Mouse (Mus musculus) liver, embryonic 11.5 days (tissue): Measurements from ENCODE around the gene Tescl. TPM values are rescaled to one million over a fixed set of nuclear protein-coding genes. Genes with fewer than 3 reads are reported as not detected.

Experiments used
- ATAC-seq: fragments of 200-750 bp; cut with Nextera tagmentation; replicated peaks from 2 replicates; pipeline ENCODE4 v1.8.0; 2017; ENCODE audit warnings: moderate number of reproducible peaks, mild to moderate bottlenecking, moderate TSS enrichment, moderate library complexity; ENCODE audit not compliant: low FRiP score
- DNase-seq: peaks from one replicate; pipeline ENCODE4 v3.0.0-alpha.2; 2017; ENCODE audit warnings: low spot score
- H3K27ac ChIP-seq: fragments of 300-500 bp; sonication (generic); 2 replicates; pipeline ENCODE4 v1.5.1; 2014; ENCODE audit warnings: mild to moderate bottlenecking, low read depth, low read length, control low read depth
- H3K27me3 ChIP-seq: fragments of 300-500 bp; sonication (generic); replicated peaks from 2 replicates; pipeline ENCODE4 v1.6.1; 2014; ENCODE audit warnings: low read length, mixed read lengths; ENCODE audit not compliant: control insufficient read depth, insufficient read depth
- H3K36me3 ChIP-seq: fragments of 300-500 bp; sonication (generic); 2 replicates; pipeline ENCODE4 v1.6.1; 2014; ENCODE audit warnings: mild to moderate bottlenecking, low read length, moderate library complexity, mixed read lengths; ENCODE audit not compliant: control insufficient read depth, insufficient read depth
- H3K4me1 ChIP-seq: fragments of 300-500 bp; sonication (generic); replicated peaks from 2 replicates; pipeline ENCODE4 v1.6.1; 2014; ENCODE audit warnings: low read length, mixed read lengths; ENCODE audit not compliant: control insufficient read depth, insufficient read depth
- H3K4me2 ChIP-seq: fragments of 300-500 bp; sonication (generic); 2 replicates; pipeline ENCODE4 v1.6.1; 2014; ENCODE audit warnings: mild to moderate bottlenecking, control low read depth, moderate library complexity
- H3K4me3 ChIP-seq: fragments of 300-500 bp; sonication (generic); 2 replicates; pipeline ENCODE4 v1.5.1; 2014; ENCODE audit warnings: low read depth, low read length, control low read depth
- H3K9ac ChIP-seq: fragments of 300-500 bp; sonication (generic); 2 replicates; pipeline ENCODE4 v1.6.1; 2014; ENCODE audit warnings: low read depth, low read length, control low read depth
- H3K9me3 ChIP-seq: fragments of 300-500 bp; sonication (generic); 2 replicates; pipeline ENCODE4 v1.6.1; 2016; ENCODE audit warnings: low read length, inconsistent platforms, mixed read lengths; ENCODE audit not compliant: control insufficient read depth
- WGBS: fragments of 180-500 bp; shearing (Covaris S2); extraction: QIAGEN DNeasy Blood & Tissue Kit; methylation state at CpG from one replicate; pipeline ENCODE4 v1.1.7; 2014; 5-methylcytosine and 5-hydroxymethylcytosine counted together
- polyA plus RNA-seq: library from polyadenylated mRNA; unstranded; fragments of >200 nt; fragmentation: Nextera tagmentation; extraction: Ambion mirVana; gene quantifications from 2 replicates; pipeline ENCODE4 v1.2.1, GENCODE M21; 2014

Gene Tescl
- polyA plus RNA-seq, 1 experiment from 2014 or later, result not detected

DNA sequence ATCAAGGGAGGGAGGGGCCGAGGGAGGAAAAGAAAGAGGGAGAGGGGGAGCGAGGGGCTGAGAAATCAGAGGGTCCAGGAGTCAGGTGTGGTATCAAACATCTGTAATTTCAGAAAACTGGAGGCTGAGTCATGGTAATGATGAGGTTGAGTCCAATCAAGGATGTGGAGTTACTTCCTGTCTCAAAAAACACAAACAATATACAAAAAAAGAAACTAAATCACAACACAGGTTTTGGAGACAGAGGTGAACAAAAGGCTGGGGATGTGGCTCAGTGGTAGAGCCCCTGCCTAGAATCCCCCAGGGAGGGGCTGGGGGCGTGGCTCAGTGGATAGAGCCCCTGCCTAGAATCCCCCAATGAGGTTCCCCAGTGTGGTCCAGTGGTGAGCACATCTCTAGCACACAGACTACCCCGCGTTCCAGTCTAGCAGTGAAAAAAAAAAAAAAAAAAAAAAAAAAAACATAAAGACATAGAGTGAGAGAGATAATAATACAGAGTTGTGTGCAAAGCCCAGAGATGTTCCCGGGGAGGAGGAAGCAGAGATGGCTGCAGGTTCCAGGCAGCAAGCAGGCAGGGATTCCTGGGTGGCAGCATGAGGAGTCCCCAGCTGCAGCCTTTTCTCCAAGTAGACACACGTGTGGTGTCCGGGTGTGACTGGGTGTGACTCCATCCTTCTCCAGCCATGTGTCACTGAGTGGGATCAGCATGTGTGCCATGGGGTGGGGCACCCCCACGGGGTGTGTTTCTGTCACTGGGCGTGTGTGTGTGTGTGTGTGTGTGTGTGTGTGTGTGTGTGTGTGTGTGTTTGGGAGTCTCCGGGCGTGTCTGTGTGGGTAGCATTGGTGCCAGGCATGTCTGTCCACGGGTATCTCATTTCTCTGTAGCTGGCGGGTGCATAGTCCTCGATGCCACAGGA lies 33.2 kb upstream of the Tescl start:
- DNase-seq (no peak), ATAC-seq (no peak)
- Histone ChIP-seq H3K9me3 (no peaks in the 10 kb centered on the region), H3K9ac (no peak overlapping the region), H3K27me3 (no peaks in the 10 kb centered on the region), H3K27ac (no peak overlapping the region), H3K4me2 (no peak overlapping the region), H3K4me1 (peaks cover 3% of the 10 kb centered on the region), H3K36me3 (no peaks in the 10 kb centered on the region), H3K4me3 (no peak overlapping the region)
- 73% methylated on average over 15 of the region's 15 CpGs for WGBS

GRCm38 (mm10) chr7:24365258-24366014 lies 31.7 kb upstream of the Tescl start:
- DNase-seq (no peak), ATAC-seq (no peak)
- H3K9me3 ChIP-seq, result 0 out of 2 replicates have a peak, but pooled peaks cover 3% of the 10 kb centered on the region
- peak overlapping the region; percentile 53; the same call in 1 of the 2 replicates for H3K9ac ChIP-seq
- H3K27me3 ChIP-seq, result no peaks in the 10 kb centered on the region
- no peak overlapping the region for H3K4me2 ChIP-seq
- peaks cover 3% of the 10 kb centered on the region for H3K4me1 ChIP-seq
- H3K4me3 ChIP-seq, result no peak overlapping the region
- 70% methylated on average over 5 of the region's 5 CpGs for WGBS
- H3K27ac ChIP-seq, result no peak overlapping the region
- no peaks in the 10 kb centered on the region for H3K36me3 ChIP-seq

DNA sequence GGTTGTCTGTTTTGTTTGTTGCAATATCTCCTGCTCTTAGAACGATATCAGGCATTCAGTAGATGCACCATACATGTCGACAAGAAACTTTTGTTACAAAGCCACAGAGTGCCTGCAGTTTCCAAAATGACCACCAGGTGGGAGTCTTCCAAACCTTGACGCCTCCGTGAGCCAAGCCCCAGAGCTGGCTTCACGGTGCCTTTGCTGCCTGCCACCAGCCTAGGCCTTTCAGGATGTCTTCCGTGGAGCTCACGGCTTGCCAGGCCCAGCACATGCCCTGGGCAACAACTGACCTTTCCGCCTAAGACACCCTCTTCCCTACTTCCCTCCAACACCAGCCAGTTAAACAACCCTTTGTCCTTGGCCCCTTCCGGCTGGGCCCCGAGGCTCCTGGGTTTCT lies 31.1 kb upstream of the Tescl start:
- Histone ChIP-seq H3K4me3 (no peak overlapping the region), H3K36me3 (no peaks in the 10 kb centered on the region), H3K4me2 (peak overlapping the region; percentile 14; the same call in 1 of the 2 replicates), H3K27me3 (no peaks in the 10 kb centered on the region), H3K9me3 (0 out of 2 replicates have a peak, but pooled peaks cover 3% of the 10 kb centered on the region), H3K4me1 (peaks cover 3% of the 10 kb centered on the region), H3K27ac (no peak overlapping the region), H3K9ac (peak overlapping the region; percentile 53; the same call in 1 of the 2 replicates)
- ATAC-seq (peak; percentile 65), DNase-seq (no peak)
- WGBS, result 22% methylated on average over 10 of the region's 10 CpGs

DNA sequence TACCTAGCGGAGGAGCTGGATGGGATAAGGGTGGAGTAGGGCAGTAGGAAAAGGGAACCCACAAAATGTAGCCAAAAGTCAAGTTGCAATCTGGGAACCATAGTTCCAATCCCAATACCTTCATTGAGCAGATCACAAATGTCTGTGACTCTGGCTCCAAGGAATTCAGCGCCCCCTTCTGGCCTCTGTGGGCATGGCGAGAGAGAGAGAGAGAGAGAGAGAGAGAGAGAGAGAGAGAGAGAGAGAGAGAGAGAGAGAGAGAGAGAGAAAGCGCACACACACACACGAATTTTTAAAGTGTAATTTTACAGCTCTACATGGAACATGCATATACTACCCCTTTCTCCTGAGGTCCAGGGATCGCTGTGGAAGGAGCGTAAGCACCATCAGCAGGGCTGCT lies 29.5 kb upstream of the Tescl start:
- no peaks in the 10 kb centered on the region for H3K36me3 ChIP-seq
- no peak overlapping the region for H3K9ac ChIP-seq
- DNase-seq, result no peak
- no peak for ATAC-seq
- H3K4me1 ChIP-seq, result peaks cover 3% of the 10 kb centered on the region
- no peak overlapping the region for H3K4me3 ChIP-seq
- no peaks in the 10 kb centered on the region for H3K27me3 ChIP-seq
- 0 out of 2 replicates have a peak overlapping the region, but pooled peaks have one; percentile 14 for H3K4me2 ChIP-seq
- H3K27ac ChIP-seq, result no peak overlapping the region
- H3K9me3 ChIP-seq, result 0 out of 2 replicates have a peak, but pooled peaks cover 3% of the 10 kb centered on the region
- 25% methylated on average over 6 of the region's 7 CpGs for WGBS

- DNase-seq (no peak), ATAC-seq (no peak)
- H3K27ac ChIP-seq, result no peak overlapping the region
- H3K9me3 ChIP-seq, result peaks cover 8% of the 10 kb centered on the region; the same call in 1 of the 2 replicates
- 61% methylated on average over 4 of the region's 4 CpGs for WGBS
- H3K27me3 ChIP-seq, result no peaks in the 10 kb centered on the region
- no peaks in the 10 kb centered on the region for H3K36me3 ChIP-seq
- peaks cover 3% of the 10 kb centered on the region; the same call in 1 of the 2 replicates for H3K4me1 ChIP-seq
- H3K4me3 ChIP-seq, result no peak overlapping the region
- no peak overlapping the region for H3K4me2 ChIP-seq
- no peak overlapping the region for H3K9ac ChIP-seq
Observed at GRCm38 (mm10) chr7:24361001-24361400, 27.3 kb upstream of the Tescl start.

DNA sequence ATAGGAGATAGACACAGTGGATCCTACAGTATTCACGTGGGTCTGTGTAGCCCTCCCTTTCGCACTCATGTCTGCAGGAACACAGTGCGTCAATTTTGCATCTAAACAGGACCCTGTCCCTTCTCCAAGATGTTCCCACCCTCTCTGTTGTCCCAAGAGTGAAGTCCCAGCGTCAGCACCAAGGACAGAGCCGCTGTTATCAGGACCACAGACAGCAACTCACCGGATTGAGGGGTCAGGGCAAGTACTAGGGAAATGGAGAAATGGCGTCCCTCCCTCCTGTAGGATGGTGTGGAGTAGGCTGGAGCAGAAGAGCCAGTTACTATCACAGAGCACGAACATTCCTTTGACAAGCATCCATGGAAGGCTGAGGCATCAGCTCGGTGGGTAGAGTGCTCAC lies 25.5 kb upstream of the Tescl start:
- no peak overlapping the region for H3K9ac ChIP-seq
- no peaks in the 10 kb centered on the region for H3K36me3 ChIP-seq
- H3K27me3 ChIP-seq, result 0 out of 2 replicates have a peak, but pooled peaks cover 3% of the 10 kb centered on the region
- no peak overlapping the region for H3K27ac ChIP-seq
- no peak for DNase-seq
- no peaks in the 10 kb centered on the region for H3K4me1 ChIP-seq
- H3K9me3 ChIP-seq, result peaks cover 8% of the 10 kb centered on the region; the same call in 1 of the 2 replicates
- no peak overlapping the region for H3K4me3 ChIP-seq
- 19% methylated on average over 9 of the region's 9 CpGs for WGBS
- H3K4me2 ChIP-seq, result no peak overlapping the region
- no peak for ATAC-seq

DNA sequence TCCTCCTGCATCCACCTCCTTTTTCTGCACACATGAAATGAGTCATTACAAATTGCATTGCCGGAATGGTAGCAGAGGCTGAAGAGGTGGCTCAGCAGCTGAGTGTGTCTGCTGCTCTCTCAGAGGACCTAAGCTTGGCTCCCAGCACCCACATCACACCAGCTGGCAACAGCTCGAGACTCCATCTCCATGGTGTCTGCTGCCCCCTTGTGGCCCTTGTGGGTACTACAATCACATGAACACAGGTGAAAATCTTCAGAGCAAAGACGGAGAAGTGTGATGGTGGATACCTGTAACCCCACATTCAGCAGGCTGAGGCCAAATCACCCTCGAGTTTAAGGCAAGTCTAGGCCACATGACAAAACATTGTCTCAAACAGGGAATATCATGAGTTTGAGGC lies 24.2 kb upstream of the Tescl start:
- Histone ChIP-seq H3K4me3 (no peak overlapping the region), H3K27me3 (0 out of 2 replicates have a peak, but pooled peaks cover 3% of the 10 kb centered on the region), H3K9ac (no peak overlapping the region), H3K4me1 (no peaks in the 10 kb centered on the region), H3K36me3 (no peaks in the 10 kb centered on the region), H3K4me2 (no peak overlapping the region), H3K27ac (no peak overlapping the region), H3K9me3 (peaks cover 8% of the 10 kb centered on the region; the same call in 1 of the 2 replicates)
- DNase-seq, result no peak
- WGBS, result 41% methylated on average over 4 of the region's 4 CpGs
- ATAC-seq, result no peak

DNA sequence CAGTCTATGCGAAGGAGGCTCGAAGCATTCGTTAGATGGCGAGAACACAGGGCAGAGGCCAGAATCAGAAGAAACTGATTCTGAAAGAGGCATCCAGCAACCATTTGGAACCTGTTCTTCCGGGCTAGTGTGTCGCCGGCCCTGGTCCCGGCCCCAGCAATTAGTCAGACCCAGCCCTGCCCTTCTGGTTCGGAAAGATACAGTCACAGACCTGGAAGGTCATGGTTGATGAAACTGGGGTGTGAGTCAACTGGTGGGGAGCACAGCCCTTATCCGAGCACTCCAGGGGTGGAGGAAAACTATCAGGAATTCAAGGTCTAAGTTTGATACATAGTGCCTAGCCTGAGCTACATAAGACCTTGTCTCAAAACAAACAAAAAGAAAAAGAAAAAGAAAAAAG lies 22.3 kb upstream of the Tescl start:
- H3K4me1 ChIP-seq, result no peaks in the 10 kb centered on the region
- H3K4me2 ChIP-seq, result no peak overlapping the region
- no peak overlapping the region for H3K27ac ChIP-seq
- no peaks in the 10 kb centered on the region for H3K36me3 ChIP-seq
- no peak overlapping the region for H3K9ac ChIP-seq
- 68% methylated on average over 10 of the region's 10 CpGs for WGBS
- H3K9me3 ChIP-seq, result peaks cover 7% of the 10 kb centered on the region; the same call in 1 of the 2 replicates
- no peak for DNase-seq
- H3K4me3 ChIP-seq, result no peak overlapping the region
- H3K27me3 ChIP-seq, result peaks cover 8% of the 10 kb centered on the region; the same call in 1 of the 2 replicates
- no peak for ATAC-seq
